Mouse (Mus musculus): Measurements from ENCODE around the gene Tor2a. TPM values are rescaled to one million over a fixed set of nuclear protein-coding genes. Genes with fewer than 3 reads are reported as not detected.

Tor2a gene
- 169 and 171 TPM in 2 replicates for polyA plus RNA-seq (2012; rRNA removed)

DNA sequence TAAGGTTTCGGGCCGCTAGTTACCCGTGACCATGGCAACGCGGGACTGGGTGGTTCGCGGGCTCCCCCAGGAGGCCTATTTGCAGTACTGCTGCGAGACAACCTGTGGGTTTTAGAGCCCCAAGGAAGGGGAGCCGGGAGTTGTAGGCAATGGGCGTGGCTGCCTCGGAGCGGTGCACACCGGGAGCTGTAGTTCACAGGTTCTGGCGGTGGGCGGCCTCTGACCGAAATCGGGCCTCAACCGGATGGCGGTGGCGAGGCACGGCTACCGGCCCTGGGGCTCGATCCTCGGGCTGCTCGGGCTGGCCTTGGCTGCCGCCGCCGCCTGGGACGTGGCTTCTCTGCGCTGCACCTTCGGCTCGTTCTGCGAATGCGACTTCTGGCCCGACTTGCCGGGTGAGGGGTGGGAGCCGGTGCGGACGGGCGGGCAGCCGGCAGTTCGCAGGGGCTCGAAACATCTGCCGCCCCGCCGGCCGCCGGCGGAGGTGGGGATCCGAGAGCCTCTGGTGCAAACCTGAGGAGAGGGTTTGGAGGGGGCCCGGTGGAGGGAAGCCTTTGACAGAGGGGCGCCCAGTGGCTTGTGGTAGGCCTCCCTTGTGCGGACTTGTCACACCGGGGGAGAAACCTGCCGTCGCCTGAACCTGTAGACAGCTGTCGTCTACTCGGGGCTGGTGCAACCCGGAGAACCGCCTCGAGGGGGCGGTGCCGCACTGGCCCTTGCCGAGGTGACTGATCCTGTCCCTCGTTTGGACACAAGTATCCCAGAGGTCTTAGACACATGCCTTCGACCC is at the start of gene Tor2a:
Gene Tor2a, plus strand, starts transcription at position 179 of the 790 bp plus-strand sequence.
- no peaks in the 10 kb centered on the region for H3K4me1 ChIP-seq (replicated peaks; ENCODE audit: control insufficient read depth, insufficient read depth, low read length)
- H3K36me3 ChIP-seq (ENCODE audit: control insufficient read depth, insufficient read depth, low read length): peaks cover 26% of the 10 kb centered on the region
- H3K27ac ChIP-seq (ENCODE audit: control insufficient read depth, insufficient read depth, low read length): 0 out of 2 replicates have a peak within 1 kb of the TSS, but pooled peaks have one; percentile 10
- no peaks in the 10 kb centered on the region for H3K27me3 ChIP-seq (ENCODE audit: control insufficient read depth, insufficient read depth, low read length)
- peak within 1 kb of the TSS; percentile 72 for H3K4me3 ChIP-seq (ENCODE audit: control insufficient read depth, insufficient read depth, low read length)
- TF ChIP-seq CTCF (IDR thresholded peaks at IDR 0.05; ENCODE audit: borderline replicate concordance, control insufficient read depth, extremely low read depth, insufficient read depth, low read length, poor library complexity): peak; percentile 93
- TF ChIP-seq POLR2A (IDR thresholded peaks at IDR 0.05; ENCODE audit: control insufficient read depth, extremely low read depth, insufficient read depth, low read length, poor library complexity): peak; percentile 70; the same call in 1 of the 2 replicates
- under 1% methylated on average over 66 of the region's 66 CpGs for WGBS
- DNase-seq: peak; percentile 99

DNA sequence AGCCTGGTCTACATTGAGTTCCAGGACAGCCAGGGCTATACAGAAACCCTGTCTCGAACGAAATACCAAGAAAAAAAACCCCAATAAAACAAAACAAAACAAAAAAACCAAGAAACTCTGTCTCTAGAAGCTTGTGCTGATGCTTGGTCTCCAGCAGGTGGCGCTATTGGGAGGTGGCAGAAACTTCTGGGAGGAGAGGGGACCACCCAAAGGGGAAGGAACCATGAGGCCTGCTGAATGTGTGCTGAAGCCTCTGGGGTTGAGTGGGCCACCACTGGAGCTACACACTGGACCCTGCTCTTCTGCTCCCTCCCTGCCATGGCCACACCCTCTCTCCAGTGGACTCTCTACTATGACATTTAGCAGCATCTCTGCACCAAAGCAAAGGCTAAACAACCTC is 48.4 kb upstream of the Tor2a start:
- Histone ChIP-seq H3K27me3 (ENCODE audit: control insufficient read depth, insufficient read depth, low read length) (no peaks in the 10 kb centered on the region), H3K27ac (ENCODE audit: control insufficient read depth, insufficient read depth, low read length) (no peak overlapping the region), H3K36me3 (ENCODE audit: control insufficient read depth, insufficient read depth, low read length) (peaks cover 53% of the 10 kb centered on the region), H3K4me1 (replicated peaks; ENCODE audit: control insufficient read depth, insufficient read depth, low read length) (peaks cover 8% of the 10 kb centered on the region), H3K4me3 (ENCODE audit: control insufficient read depth, insufficient read depth, low read length) (no peak overlapping the region)
- peak; percentile 64 for DNase-seq
- TF ChIP-seq CTCF (IDR thresholded peaks at IDR 0.05; ENCODE audit: borderline replicate concordance, control insufficient read depth, extremely low read depth, insufficient read depth, low read length, poor library complexity): peak; percentile 68; the same call in 1 of the 2 replicates
- no peak for TF ChIP-seq POLR2A (IDR thresholded peaks at IDR 0.05; ENCODE audit: control insufficient read depth, extremely low read depth, insufficient read depth, low read length, poor library complexity)
- WGBS: 13% methylated on average over 3 of the region's 3 CpGs

DNA sequence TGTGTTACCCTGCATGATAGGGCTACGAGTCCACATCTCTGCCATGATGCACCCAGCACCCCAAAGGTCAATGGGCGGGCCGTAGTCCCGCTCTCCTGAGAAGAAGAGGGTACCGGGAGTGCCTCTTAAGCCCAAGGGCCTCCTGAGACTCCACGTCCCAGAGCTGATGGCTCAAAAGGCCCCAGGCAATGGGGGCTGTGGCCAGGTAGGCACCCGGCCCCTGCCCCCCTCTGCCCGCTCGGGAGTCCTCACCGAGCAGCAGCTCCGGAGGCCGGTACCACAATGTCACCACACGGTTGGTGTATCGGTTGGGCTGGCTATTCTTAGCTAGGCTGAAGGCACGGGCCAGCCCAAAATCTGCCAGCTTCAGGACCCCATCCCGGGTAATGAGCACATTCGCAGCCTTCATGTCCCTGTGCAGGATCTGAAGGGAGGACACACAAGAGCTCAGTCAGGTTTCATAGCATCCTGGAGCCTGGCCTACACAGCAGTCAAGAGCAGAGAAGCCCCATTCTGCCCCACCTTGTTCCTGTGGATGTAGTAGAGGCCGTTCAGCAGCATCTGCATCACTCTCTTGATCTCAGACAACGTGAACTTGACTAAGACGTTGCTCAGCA is 47.4 kb upstream of the Tor2a start:
- H3K27me3 ChIP-seq (ENCODE audit: control insufficient read depth, insufficient read depth, low read length): no peaks in the 10 kb centered on the region
- H3K27ac ChIP-seq (ENCODE audit: control insufficient read depth, insufficient read depth, low read length): no peak overlapping the region
- H3K4me3 ChIP-seq (ENCODE audit: control insufficient read depth, insufficient read depth, low read length): no peak overlapping the region
- H3K36me3 ChIP-seq (ENCODE audit: control insufficient read depth, insufficient read depth, low read length): peaks cover 53% of the 10 kb centered on the region
- WGBS: 88% methylated on average over 20 of the region's 20 CpGs
- TF ChIP-seq POLR2A (IDR thresholded peaks at IDR 0.05; ENCODE audit: control insufficient read depth, extremely low read depth, insufficient read depth, low read length, poor library complexity) (no peak), CTCF (IDR thresholded peaks at IDR 0.05; ENCODE audit: borderline replicate concordance, control insufficient read depth, extremely low read depth, insufficient read depth, low read length, poor library complexity) (no peak)
- H3K4me1 ChIP-seq (replicated peaks; ENCODE audit: control insufficient read depth, insufficient read depth, low read length): peaks cover 18% of the 10 kb centered on the region
- no peak for DNase-seq

DNA sequence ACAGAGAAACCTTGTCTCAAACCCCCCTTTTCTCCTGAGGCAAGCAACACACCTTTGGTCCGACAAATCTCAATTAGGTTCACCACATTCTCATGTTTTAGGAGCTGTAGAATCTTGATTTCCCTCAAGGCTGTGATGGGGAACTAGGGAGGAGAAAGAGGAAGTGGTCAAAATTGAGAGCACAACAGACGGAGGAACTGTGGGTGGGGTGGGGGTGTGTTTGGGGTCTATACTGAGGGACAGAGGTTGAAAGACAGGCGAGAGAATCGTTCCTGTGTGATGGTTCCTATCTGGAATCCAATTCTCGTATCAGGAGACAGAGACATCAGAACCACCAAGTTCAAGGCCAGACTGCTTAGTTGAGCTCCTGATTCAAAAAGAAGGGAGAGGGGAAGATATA is 46.6 kb upstream of the Tor2a start:
- Histone ChIP-seq H3K27me3 (ENCODE audit: control insufficient read depth, insufficient read depth, low read length) (no peaks in the 10 kb centered on the region), H3K27ac (ENCODE audit: control insufficient read depth, insufficient read depth, low read length) (no peak overlapping the region), H3K4me3 (ENCODE audit: control insufficient read depth, insufficient read depth, low read length) (no peak overlapping the region), H3K4me1 (replicated peaks; ENCODE audit: control insufficient read depth, insufficient read depth, low read length) (peaks cover 24% of the 10 kb centered on the region), H3K36me3 (ENCODE audit: control insufficient read depth, insufficient read depth, low read length) (peaks cover 45% of the 10 kb centered on the region)
- WGBS: 24% methylated on average over 5 of the region's 5 CpGs
- DNase-seq: no peak
- TF ChIP-seq POLR2A (IDR thresholded peaks at IDR 0.05; ENCODE audit: control insufficient read depth, extremely low read depth, insufficient read depth, low read length, poor library complexity) (no peak), CTCF (IDR thresholded peaks at IDR 0.05; ENCODE audit: borderline replicate concordance, control insufficient read depth, extremely low read depth, insufficient read depth, low read length, poor library complexity) (no peak)

DNA sequence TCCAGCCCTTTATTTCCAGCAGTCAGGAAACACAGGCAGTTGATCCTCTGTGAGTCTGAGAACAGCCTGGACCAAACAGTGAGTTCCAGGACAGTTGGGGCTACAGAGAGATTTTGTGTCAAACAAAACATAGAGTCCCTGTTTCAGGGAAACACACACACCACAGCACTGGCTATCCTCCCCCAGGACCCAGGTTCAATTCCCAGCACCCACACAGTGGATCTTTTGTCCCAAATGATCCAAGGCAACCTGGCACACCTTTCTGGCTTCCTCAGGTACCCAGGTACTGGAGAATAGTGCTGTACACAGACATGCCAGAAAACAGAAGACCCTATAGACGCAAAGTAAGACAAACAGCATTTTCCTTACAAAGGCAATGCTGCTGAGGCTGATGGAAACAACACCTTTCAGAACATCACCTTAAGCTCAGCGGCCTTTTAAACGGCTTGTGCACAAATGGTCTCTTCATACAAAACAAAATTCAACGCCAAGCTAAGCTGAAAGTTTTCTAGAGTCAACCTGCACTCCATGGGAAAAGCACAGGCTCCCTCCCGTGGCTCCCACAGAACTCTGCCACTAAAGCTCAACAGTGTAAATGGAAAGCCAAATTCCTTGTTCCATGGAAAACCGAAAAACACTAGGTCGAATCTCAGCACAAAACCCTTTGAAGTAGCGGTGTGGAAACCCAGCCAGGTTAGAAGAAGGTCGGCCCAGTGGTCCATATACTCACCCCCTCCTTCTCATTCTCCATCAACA is 45.6 kb upstream of the Tor2a start:
- no peak for DNase-seq
- H3K36me3 ChIP-seq (ENCODE audit: control insufficient read depth, insufficient read depth, low read length): peaks cover 35% of the 10 kb centered on the region
- peaks cover 24% of the 10 kb centered on the region for H3K4me1 ChIP-seq (replicated peaks; ENCODE audit: control insufficient read depth, insufficient read depth, low read length)
- WGBS: 20% methylated on average over 9 of the region's 9 CpGs
- peak overlapping the region; percentile 89 for H3K4me3 ChIP-seq (ENCODE audit: control insufficient read depth, insufficient read depth, low read length)
- no peak for TF ChIP-seq POLR2A (IDR thresholded peaks at IDR 0.05; ENCODE audit: control insufficient read depth, extremely low read depth, insufficient read depth, low read length, poor library complexity)
- no peak for TF ChIP-seq CTCF (IDR thresholded peaks at IDR 0.05; ENCODE audit: borderline replicate concordance, control insufficient read depth, extremely low read depth, insufficient read depth, low read length, poor library complexity)
- H3K27ac ChIP-seq (ENCODE audit: control insufficient read depth, insufficient read depth, low read length): no peak overlapping the region
- H3K27me3 ChIP-seq (ENCODE audit: control insufficient read depth, insufficient read depth, low read length): no peaks in the 10 kb centered on the region

DNA sequence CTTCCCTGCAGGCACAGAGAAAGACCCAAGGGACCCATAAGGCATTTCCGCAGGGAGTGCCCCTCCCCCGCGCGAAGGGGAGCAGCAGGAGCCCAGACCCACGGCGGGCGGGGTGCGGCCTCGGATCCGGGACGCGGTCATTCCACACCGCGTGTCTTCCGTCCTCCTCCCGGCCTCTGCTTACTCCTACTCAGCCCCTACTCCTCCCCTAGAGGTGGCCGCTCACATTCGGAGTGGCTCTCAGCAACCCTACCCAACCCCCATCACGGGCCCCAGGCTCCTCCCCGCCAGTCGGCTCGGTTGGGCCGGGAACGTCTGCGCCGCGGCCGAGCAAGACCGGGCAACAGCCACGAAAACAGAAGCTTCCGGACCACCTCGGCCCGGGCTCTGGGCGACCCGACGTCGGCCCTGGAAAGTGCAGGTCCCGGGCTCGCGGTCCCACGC is 44.9 kb upstream of the Tor2a start:
- peak; percentile 70 for DNase-seq
- peak overlapping the region; percentile 89 for H3K4me3 ChIP-seq (ENCODE audit: control insufficient read depth, insufficient read depth, low read length)
- H3K36me3 ChIP-seq (ENCODE audit: control insufficient read depth, insufficient read depth, low read length): peaks cover 29% of the 10 kb centered on the region
- H3K4me1 ChIP-seq (replicated peaks; ENCODE audit: control insufficient read depth, insufficient read depth, low read length): peaks cover 24% of the 10 kb centered on the region
- no peaks in the 10 kb centered on the region for H3K27me3 ChIP-seq (ENCODE audit: control insufficient read depth, insufficient read depth, low read length)
- TF ChIP-seq POLR2A (IDR thresholded peaks at IDR 0.05; ENCODE audit: control insufficient read depth, extremely low read depth, insufficient read depth, low read length, poor library complexity): no peak; the same call in 1 of the 2 replicates
- TF ChIP-seq CTCF (IDR thresholded peaks at IDR 0.05; ENCODE audit: borderline replicate concordance, control insufficient read depth, extremely low read depth, insufficient read depth, low read length, poor library complexity): no peak
- under 1% methylated on average over 41 of the region's 41 CpGs for WGBS
- no peak overlapping the region for H3K27ac ChIP-seq (ENCODE audit: control insufficient read depth, insufficient read depth, low read length)

All from thymus, adult 2 months (tissue).